Mouse (Mus musculus) thymus, adult 2 months (tissue): ENCODE measurements around the gene Wscd1.

Source experiments
- CTCF ChIP-seq: fragments of 200-500 bp; IDR thresholded peaks from 2 replicates; pipeline ENCODE4 v1.5.1; 2012; ENCODE audit warnings: mild to moderate bottlenecking, control low read depth, low read length, moderate library complexity, borderline replicate concordance; ENCODE audit not compliant: control insufficient read depth, poor library complexity, insufficient read depth; ENCODE audit errors: extremely low read depth
- POLR2A ChIP-seq: fragments of 200-500 bp; IDR thresholded peaks from 2 replicates; pipeline ENCODE4 v1.6.1; 2012; ENCODE audit warnings: mild to moderate bottlenecking, low read length, control low read depth, moderate library complexity; ENCODE audit not compliant: control insufficient read depth, poor library complexity, insufficient read depth; ENCODE audit errors: extremely low read depth

- no peak for TF ChIP-seq CTCF
- no peak for TF ChIP-seq POLR2A
These were observed 58.8 kb downstream of the Wscd1 start for GRCm38 (mm10) chr11:71808521-71808920.
